Mouse (Mus musculus): ENCODE measurements around the gene Galnt6. TPM values are rescaled to one million over a fixed set of nuclear protein-coding genes. Genes with fewer than 3 reads are reported as not detected.
A peak's percentile ranks its signal among the peaks of the same experiment; 100 is the strongest.
"Not testable (repeated sequence)": the region's sequence is repeated elsewhere in the genome, so short reads cannot be mapped to it uniquely, and the experiment has no call there.

Gene Galnt6
- under 1 TPM; 0.54 to 0.86 (median 0.64) TPM for total RNA-seq (2022)

DNA sequence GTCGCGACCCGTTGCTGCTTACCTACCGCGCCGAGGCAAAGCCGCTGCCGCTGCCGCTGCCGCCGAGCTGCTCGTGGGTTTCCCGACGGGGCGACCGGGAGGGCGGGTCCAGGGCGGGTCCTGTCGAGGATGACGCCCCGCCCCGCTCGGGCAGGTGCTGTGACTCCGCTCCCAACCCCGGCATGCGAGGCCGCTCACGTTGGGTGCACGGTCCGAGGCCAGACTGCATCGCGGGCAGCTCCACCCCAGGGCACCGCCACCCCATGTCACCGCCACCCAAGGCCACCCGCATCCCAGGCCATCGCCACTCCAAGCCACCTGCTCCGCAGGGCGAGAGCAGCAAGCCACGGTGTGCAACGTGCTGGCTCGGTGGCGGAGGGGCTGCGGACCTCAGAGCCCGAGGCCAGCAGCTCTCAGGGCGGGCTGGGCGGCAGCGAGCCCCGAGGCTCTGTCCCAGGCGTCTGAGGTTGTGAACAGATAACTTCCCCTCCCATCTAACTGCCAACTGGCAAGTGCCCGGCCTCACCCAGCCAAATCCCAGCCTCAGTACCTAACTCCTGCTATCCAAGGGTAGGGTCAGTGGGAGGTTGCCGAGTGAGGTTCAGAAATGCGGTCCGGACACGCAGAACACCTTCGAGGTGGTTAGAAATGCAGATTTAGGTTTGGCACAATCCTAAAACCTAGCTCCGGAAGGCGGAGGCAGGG is at the start of gene Galnt6:
Galnt6 (minus strand) TSS at position 96 of the 705 bp plus-strand sequence.
- DNase-seq (ENCODE audit: low spot score) = no peak

DNA sequence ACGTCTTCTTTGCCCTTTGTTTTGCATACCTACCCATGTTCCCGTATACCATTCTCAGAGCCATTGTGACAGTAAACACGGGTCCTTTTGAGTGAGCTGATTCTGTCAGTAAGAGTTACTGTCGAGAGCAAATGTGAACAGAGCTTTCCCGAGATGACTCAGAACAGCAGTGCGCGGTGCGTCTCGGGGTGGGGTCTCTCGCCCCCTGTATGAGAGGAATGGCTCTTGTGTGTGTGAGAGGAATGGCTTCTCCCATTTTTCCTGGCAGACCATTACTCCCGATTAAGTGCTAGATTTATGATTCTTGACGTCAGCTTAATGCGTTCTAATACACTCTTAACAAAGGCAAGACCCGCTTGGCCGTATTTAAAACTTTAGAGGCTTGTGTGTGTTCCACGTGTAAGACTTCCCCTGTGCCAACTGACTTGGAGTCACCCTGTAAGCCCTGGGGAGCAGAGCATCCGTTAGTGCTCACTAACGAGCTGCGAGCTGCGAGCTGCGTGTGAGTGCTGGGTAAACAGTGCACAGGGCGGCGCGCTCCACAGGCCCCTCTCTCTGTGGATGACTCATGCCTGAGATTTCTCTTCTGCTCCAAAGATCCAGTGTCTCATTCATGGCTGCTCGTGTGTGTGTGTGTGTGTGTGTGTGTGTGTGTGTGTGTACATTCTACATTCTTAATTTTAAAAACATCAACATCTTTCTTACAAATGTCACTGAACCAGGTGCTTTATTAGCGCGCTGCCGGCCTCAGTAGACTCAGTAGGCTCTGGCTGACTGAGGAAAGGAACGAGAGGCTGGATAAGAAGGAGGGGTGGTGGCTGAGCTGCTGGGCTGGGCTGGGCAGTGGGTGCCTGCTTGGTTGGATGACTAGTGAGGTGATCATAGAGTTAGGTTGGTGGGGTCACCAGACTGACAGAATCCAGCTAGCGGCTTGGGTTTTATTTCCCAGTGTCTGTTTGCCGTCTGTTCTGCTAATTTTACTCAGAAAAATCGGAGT is 48.1 kb upstream of the Galnt6 start:
- no peak for DNase-seq (ENCODE audit: low spot score)

GRCm38 (mm10) chr15:100776424-100776823 is 47.2 kb upstream of the Galnt6 start:
- DNase-seq (ENCODE audit: low spot score) = no peak

DNA sequence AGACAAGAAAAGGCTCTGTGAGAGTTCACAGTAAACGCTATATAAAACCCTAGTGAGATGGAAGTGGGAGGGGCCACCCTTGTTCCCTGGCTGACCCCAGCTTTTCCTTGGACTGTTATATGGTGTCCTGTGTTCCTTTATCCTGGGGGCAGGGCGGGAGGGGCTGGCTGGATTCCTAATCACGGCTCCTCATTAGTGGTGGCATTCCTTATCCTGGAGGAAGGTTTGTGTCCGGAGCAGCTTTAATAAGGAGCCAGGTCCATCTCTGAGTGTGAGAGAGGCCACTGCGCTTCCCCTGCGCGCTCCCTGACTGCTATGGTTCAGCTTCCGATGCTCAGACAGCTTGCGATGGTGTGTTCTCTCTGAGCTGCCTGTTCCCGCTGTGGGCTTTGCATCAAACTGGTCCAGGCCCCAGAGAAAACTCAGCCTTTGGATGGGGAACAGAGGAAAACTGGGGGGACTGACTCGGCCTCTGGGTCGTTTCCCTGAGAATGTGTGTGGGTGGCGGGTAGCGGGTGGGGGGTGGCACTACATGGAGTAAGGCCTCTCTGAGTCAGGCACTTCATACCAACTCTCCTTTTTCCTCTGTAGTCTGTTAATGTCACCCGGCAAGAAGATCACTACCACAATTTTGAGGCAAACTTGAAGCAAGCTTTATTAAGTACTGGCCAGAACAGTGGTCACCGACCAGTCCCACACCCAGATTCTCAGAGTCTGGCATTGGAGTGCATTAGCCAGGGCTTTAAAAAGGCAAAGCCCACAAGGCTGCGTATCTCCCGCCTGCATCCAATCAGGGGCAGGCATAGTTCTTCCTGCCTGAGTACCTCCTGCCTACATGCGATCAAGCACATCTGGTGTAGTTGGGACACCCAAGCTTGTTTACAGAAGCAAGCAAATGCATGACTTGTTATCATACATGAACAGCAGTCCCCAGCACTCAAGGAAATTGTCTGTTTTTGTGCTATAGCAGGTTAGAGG is 46.3 kb upstream of the Galnt6 start:
- no peak for DNase-seq (ENCODE audit: low spot score)

- not testable (repeated sequence) for DNase-seq (ENCODE audit: low spot score)
Measured at GRCm38 (mm10) chr15:100773859-100774258, 44.7 kb upstream of the Galnt6 start.

GRCm38 (mm10) chr15:100772685-100773084 is 43.5 kb upstream of the Galnt6 start:
- DNase-seq (ENCODE audit: low spot score) = no peak

GRCm38 (mm10) chr15:100770338-100770737 is 41.2 kb upstream of the Galnt6 start:
- no peak for DNase-seq (ENCODE audit: low spot score)

DNA sequence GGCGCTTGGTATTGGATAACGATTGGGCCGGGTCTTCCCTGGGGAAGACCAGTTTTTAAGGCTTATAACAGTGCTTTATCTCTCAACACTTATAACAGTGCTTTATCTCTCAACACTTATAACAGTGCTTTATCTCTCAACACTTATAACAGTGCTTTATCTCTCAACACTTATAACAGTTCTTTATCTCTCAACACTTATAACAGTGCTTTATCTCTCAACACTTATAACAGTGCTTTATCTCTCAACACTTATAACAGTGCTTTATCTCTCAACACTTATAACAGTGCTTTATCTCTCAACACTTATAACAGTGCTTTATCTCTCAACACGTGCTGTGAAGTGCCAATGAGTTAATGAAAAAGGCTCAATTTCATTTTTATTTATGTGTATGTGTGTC is 39.8 kb upstream of the Galnt6 start:
- DNase-seq (ENCODE audit: low spot score) = not testable (repeated sequence)

DNA sequence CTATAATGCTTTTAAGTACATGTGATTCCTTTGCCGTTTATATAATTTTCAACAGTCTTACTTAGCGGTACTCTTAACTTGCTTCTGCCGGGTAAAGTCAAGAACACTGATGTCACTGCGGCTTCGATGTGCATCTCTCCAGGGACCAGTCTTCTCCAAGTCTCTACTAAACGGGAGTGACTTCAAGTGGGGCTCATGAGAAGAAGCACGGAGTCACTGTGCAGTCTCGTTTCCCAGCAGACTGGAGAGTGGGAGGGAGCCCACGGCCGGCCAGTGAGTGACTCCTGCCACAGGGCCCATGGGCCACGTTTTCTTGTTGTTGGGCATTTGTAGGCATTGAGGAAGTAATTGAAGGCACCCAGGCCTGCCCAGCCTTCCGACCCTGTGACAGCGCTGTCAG is 38.7 kb upstream of the Galnt6 start:
- DNase-seq (ENCODE audit: low spot score) = peak; percentile 33

DNA sequence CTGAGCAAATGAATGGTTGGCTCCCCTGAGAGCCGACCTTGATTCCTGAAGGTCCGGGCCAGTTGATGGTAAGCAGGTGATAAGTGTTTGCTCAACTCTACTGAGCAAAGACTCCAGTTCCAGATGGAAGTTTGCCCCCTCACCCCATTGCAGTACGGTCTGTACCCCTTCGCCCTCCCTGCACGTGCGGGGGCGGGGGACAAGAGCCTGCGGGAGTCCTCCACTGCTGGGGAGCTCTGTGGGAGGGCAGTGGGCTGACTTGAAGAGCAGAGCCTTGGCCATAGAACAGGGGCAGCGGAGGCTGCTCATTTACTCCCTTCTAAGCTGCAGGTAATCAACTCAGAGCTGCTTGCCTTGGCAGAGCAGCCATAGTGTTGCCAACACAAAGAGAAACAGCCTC is 37.6 kb upstream of the Galnt6 start:
- DNase-seq (ENCODE audit: low spot score) = no peak

DNA sequence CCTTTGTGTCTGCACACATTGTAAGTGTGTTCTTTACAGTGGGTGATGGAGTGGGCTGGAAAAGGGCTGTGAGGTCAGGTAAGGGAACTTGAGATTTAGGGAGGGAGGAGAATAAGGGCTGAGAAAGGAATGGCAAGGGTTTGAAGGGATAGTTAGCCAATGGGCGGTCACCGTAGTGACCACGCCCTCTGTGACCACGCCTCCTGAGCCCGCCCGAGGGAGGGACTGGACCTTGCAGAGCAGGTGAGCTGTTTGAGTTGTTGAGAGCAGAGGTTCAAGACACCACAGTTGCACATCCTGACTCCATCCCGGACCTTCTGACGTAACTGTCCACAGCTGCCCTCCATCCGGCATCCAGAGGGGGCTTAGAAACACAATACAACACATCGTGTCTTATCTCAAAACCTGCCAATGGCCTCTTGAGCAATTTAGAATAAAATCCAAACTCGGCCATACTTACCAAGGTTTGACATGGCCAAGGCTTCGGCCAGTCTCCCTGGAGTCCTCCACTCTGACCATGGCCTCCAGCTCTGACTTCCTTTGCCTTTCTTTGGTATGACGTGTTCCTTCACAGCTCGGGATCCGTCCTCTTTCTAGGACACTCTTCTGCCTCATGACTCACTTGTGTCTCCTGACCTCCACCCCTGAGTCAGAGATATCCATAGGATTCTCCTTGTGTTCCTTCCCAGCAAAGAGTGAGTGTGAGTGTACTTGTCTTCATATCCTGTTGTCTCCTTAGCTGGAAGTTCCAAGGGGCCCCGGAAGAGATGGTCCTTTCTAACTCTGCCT is 35.2 kb upstream of the Galnt6 start:
- DNase-seq (ENCODE audit: low spot score) = no peak

GRCm38 (mm10) chr15:100762649-100763048 is 33.5 kb upstream of the Galnt6 start:
- no peak for DNase-seq (ENCODE audit: low spot score)

- DNase-seq (ENCODE audit: low spot score) = peak; percentile 83
Measured at GRCm38 (mm10) chr15:100761419-100762185, 32.4 kb upstream of the Galnt6 start, which contains the start of gene Slc4a8. TSS of gene Slc4a8 (plus strand) at chr15:100761747.

DNA sequence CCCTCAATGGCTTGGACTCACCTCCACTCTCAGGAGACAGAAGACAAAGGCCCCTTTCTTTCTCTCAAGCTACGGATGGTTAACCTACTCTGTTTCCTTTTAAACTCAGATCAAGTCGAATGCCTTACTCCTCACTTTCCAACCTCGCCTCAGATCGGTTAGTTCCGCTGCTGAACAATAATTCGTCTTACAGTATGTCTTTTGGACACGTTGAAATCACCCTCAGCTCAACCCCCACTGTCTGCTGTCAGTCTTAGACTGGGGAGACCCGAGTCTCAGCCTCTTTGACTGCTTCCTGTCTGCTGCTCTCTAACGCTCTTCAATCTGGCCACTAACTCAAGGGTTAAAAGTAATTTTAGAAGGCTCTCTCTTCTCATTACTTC is 31.9 kb upstream of the Galnt6 start:
- no peak for DNase-seq (ENCODE audit: low spot score)

DNA sequence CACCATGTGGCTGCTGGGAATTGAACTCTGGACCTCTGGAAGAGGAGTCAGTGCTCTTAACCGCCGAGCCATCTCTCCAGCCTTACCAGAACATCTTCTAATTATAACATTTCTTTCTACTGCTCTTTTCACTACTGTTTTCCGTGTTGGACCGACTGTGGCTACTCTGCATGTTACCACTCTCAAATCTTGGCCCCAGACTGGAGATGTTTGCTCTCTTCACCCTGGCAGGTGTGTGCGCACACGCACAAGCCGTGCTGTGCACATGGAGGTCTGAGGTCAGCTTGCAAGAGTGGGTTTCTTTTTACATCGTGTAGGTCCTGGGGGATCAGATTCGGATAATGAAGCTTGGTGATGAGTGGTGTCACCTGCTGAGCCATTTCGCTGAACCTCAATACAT is 30.1 kb upstream of the Galnt6 start:
- no peak for DNase-seq (ENCODE audit: low spot score)

DNA sequence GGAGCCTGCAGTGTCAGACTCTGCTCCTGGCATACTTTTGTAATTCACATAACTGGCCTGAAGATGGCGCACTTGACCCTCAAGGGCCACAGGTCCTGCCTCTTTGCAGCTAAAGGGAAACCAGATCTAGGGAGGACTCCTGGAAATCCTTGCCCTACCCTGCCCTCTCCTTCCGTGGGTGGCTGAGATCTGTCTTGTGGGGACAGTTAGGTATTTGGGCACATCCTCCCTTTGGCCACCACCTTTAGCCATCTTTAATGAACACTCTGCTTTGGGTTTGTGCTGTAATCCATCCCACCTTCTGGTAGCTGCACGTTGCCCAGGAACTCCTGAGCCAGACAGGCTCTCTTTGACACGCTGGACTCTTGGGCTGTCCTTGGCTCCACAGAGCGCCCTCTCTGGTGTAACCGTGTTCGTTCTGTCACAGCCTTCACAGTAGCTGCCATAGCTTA is 28.4 kb upstream of the Galnt6 start:
- peak; percentile 53 for DNase-seq (ENCODE audit: low spot score)

- DNase-seq (ENCODE audit: low spot score) = no peak
Measured at GRCm38 (mm10) chr15:100755881-100756624, 26.9 kb upstream of the Galnt6 start.

- DNase-seq (ENCODE audit: low spot score) = no peak
Measured at GRCm38 (mm10) chr15:100755498-100755859, 26.3 kb upstream of the Galnt6 start.

Measured in heart, adult 8-10 months (tissue).